Mouse (Mus musculus): ENCODE data around the gene Nlrc4.

DNA sequence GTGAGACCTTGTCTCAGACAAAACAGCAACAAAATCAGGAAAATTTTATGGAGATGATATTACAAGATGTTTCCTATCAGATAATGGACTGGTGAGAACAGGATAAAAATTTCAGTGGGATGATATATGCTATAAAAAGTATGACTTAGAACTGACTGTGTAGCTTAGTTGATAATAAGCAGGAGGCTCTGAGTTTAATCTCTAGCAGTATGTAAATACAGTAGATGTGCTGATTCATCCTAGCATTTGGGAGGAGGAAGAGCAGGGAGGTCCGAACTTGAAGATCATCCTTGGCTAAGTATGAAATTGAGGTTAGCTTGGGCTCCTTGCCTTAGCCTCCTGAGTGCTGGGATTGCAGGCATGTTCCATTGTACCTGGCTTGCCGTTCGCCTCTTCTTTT is 32.6 kb upstream of the Nlrc4 start:
- TF ChIP-seq CTCF (conservative IDR thresholded peaks at IDR 0.05; ENCODE audit: low read length), result no peak
- no peak for TF ChIP-seq NANOG (IDR thresholded peaks at IDR 0.05; ENCODE audit: borderline replicate concordance, low read length)
